Mouse (Mus musculus) lung, postnatal 0 days (tissue): ENCODE results near the gene Hhatl. TPM values are rescaled to one million over a fixed set of nuclear protein-coding genes. Genes with fewer than 3 reads are reported as not detected.

Experiments
- ATAC-seq: fragments of 200-750 bp; cut with Nextera tagmentation; 2 replicates; pipeline ENCODE4 v1.8.0; 2017; ENCODE audit warnings: moderate library complexity
- DNase-seq: peaks from one replicate; pipeline ENCODE4 v3.0.0-alpha.2; 2016; ENCODE audit warnings: low spot score
- H3K27ac ChIP-seq: fragments of 300-500 bp; sonication (generic); 2 replicates; pipeline ENCODE4 v1.5.1; 2014; ENCODE audit warnings: antibody characterized with exemption, mild to moderate bottlenecking, low read length, mixed read lengths
- H3K27me3 ChIP-seq: fragments of 300-500 bp; sonication (generic); replicated peaks from 2 replicates; pipeline ENCODE4 v1.6.1; 2014; ENCODE audit warnings: low read length, mixed read lengths; ENCODE audit not compliant: insufficient read depth
- H3K36me3 ChIP-seq: fragments of 300-500 bp; sonication (generic); 2 replicates; pipeline ENCODE4 v1.6.1; 2014; ENCODE audit warnings: low read length, mixed read lengths; ENCODE audit not compliant: insufficient read depth
- H3K4me1 ChIP-seq: fragments of 300-500 bp; sonication (generic); 2 replicates; pipeline ENCODE4 v1.6.1; 2014; ENCODE audit warnings: antibody characterized with exemption, low read depth, low read length, mixed read lengths; ENCODE audit not compliant: insufficient read depth
- H3K4me2 ChIP-seq: fragments of 300-500 bp; sonication (generic); replicated peaks from 2 replicates; pipeline ENCODE4 v1.6.1; 2014; ENCODE audit warnings: low read depth, mild to moderate bottlenecking, low read length, moderate library complexity, mixed read lengths
- H3K4me3 ChIP-seq: fragments of 300-500 bp; sonication (generic); 2 replicates; pipeline ENCODE4 v1.5.1; 2014; ENCODE audit warnings: low read depth, low read length
- H3K9ac ChIP-seq: fragments of 300-500 bp; sonication (generic); replicated peaks from 2 replicates; pipeline ENCODE4 v1.6.1; 2014; ENCODE audit warnings: low read depth, mild to moderate bottlenecking
- H3K9me3 ChIP-seq: fragments of 300-500 bp; sonication (generic); 2 replicates; pipeline ENCODE4 v1.6.1; 2016; ENCODE audit warnings: low read length, mixed read lengths
- CTCF ChIP-seq: IDR thresholded peaks from 2 replicates; pipeline ENCODE4 v1.5.1; 2016; ENCODE audit warnings: antibody characterized with exemption, mild to moderate bottlenecking
- EP300 ChIP-seq: IDR thresholded peaks from 2 replicates; pipeline ENCODE4 v1.6.1; 2016; ENCODE audit warnings: antibody characterized with exemption, mild to moderate bottlenecking, control low read depth
- WGBS: fragments of 180-500 bp; shearing (Covaris S2); extraction: QIAGEN DNeasy Blood & Tissue Kit; methylation state at CpG from one replicate; pipeline ENCODE4 v1.1.7; 2014; 5-methylcytosine and 5-hydroxymethylcytosine counted together
- polyA plus RNA-seq: library from polyadenylated mRNA; unstranded; fragments of >200 nt; fragmentation: Nextera tagmentation; extraction: Ambion mirVana; gene quantifications from 2 replicates; pipeline ENCODE4 v1.2.1, GENCODE M21; 2015

Hhatl gene
- polyA plus RNA-seq, 1 experiment from 2014 or later: 1.0 TPM

DNA sequence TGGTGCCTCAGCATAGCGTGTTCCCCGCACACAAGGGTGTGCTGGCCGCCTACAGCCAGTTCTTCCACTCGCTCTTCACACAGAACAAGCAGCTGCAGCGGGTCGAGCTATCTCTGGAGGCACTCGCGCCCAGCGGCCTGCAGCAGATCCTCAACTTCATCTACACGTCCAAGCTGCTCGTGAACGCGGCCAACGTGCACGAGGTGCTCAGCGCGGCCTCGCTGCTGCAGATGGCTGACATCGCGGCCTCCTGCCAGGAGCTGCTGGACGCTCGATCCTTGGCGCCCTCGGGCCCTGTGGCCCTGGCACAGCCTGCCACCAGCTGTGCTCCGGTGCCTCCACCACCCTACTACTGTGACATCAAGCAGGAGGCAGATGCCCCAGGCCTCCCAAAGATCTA is 29.5 kb downstream of the Hhatl start:
- Histone ChIP-seq H3K4me2 (no peak overlapping the region), H3K27me3 (no peaks in the 10 kb centered on the region), H3K9ac (no peak overlapping the region), H3K9me3 (no peaks in the 10 kb centered on the region), H3K36me3 (no peaks in the 10 kb centered on the region; the same call in 1 of the 2 replicates), H3K4me3 (no peak overlapping the region), H3K27ac (no peak overlapping the region), H3K4me1 (no peaks in the 10 kb centered on the region)
- DNase-seq (no peak), ATAC-seq (no peak)
- no peak for TF ChIP-seq EP300
- no peak for TF ChIP-seq CTCF
- 87% methylated on average over 18 of the region's 25 CpGs for WGBS

- no peak overlapping the region for H3K4me2 ChIP-seq
- no peaks in the 10 kb centered on the region for H3K27me3 ChIP-seq
- no peaks in the 10 kb centered on the region for H3K4me1 ChIP-seq
- TF ChIP-seq CTCF: no peak
- no peak for TF ChIP-seq EP300
- no peaks in the 10 kb centered on the region; the same call in 1 of the 2 replicates for H3K36me3 ChIP-seq
- 86% methylated on average over 10 of the region's 10 CpGs for WGBS
- no peak for DNase-seq
- ATAC-seq: no peak
- no peak overlapping the region for H3K27ac ChIP-seq
- H3K9ac ChIP-seq: no peak overlapping the region
- H3K4me3 ChIP-seq: no peak overlapping the region
- H3K9me3 ChIP-seq: no peaks in the 10 kb centered on the region
Observed at GRCm38 (mm10) chr9:121762248-121762647, 30.1 kb downstream of the Hhatl start.

DNA sequence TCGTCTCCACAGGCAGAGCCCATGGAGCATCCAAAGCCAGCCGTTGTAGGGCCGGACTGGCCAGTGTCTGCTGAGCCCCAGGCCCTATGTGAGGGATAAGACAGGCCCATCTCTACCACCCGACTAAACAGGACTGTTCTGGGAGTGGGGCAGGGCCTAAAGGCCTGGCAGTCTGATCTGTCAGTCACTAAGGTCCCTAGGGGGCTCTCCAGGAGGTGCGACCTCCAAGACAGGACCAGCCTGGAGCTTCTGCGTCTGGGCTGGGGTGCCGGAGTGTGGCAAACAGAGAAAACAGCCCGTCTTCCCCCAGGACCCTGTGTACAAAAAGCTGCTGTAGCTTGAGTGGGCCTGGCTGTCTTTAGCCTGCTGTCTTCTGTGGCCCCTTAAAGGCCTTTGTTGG is 30.5 kb downstream of the Hhatl start:
- peaks cover 2% of the 10 kb centered on the region; the same call in 1 of the 2 replicates for H3K36me3 ChIP-seq
- no peaks in the 10 kb centered on the region for H3K9me3 ChIP-seq
- no peak overlapping the region for H3K9ac ChIP-seq
- no peaks in the 10 kb centered on the region for H3K27me3 ChIP-seq
- DNase-seq (no peak), ATAC-seq (no peak)
- H3K4me1 ChIP-seq: no peaks in the 10 kb centered on the region
- no peak overlapping the region for H3K4me3 ChIP-seq
- TF ChIP-seq EP300 (no peak), CTCF (no peak)
- WGBS: 71% methylated on average over 8 of the region's 8 CpGs
- no peak overlapping the region for H3K27ac ChIP-seq
- H3K4me2 ChIP-seq: no peak overlapping the region

GRCm38 (mm10) chr9:121761091-121761665 is 31.1 kb downstream of the Hhatl start:
- H3K4me1 ChIP-seq: no peaks in the 10 kb centered on the region
- DNase-seq (peak; percentile 25), ATAC-seq (no peak)
- H3K27ac ChIP-seq: no peak overlapping the region
- TF ChIP-seq EP300: no peak
- no peak for TF ChIP-seq CTCF
- peaks cover 4% of the 10 kb centered on the region; the same call in 1 of the 2 replicates for H3K36me3 ChIP-seq
- no peak overlapping the region for H3K4me2 ChIP-seq
- H3K27me3 ChIP-seq: no peaks in the 10 kb centered on the region
- WGBS: 60% methylated on average over 10 of the region's 10 CpGs
- 0 out of 2 replicates have a peak overlapping the region, but pooled peaks have one; percentile 77 for H3K4me3 ChIP-seq
- no peak overlapping the region for H3K9ac ChIP-seq
- no peaks in the 10 kb centered on the region for H3K9me3 ChIP-seq

DNA sequence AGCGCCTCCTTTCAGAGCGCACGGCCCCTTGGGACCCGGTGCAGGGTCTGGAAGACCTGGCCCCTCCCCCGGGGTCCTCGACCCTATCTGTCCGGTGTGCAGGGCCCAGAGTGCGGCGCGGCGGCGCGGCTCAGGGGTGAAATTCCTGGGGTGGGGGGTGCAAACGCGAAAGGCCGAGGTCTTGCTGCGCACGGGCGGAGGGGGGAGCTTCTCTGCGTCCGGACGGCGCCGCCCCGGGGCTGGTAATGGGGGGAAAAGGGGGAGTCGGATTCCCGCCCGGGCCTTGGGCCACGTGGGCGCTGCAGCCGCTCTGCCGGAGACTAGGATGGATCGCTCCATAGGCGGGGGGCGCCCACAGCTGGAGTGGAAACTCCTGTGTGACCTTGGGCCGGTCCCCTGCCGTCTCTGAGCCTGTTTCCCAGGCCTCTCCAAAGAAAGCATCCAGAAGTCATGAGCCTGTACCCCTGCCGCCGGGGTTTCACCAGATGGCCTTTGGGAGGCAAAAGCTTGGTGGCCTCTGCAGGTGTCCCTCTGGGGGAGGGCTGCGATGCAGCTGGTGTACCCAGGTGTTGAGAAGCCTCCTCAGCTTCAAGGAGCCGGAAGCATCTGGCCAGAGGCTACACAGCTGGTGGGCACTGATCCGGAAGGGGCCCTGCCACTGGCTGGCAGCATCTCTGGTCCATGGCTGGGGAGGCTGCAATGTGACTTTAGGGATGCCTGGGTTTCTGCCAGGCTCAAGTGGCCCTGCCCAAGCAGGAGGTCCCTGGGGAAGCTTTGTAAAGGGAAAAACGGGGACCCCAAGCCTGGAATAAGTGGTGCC is 31.8 kb downstream of the Hhatl start:
- peak overlapping the region; percentile 86 for H3K9ac ChIP-seq
- H3K9me3 ChIP-seq: no peaks in the 10 kb centered on the region
- DNase-seq (peak; percentile 88), ATAC-seq (peak; percentile 78)
- TF ChIP-seq CTCF (no peak), EP300 (no peak)
- H3K27ac ChIP-seq: peak overlapping the region; percentile 84
- H3K27me3 ChIP-seq: no peaks in the 10 kb centered on the region
- H3K4me2 ChIP-seq: peak overlapping the region; percentile 99
- peak overlapping the region; percentile 77 for H3K4me3 ChIP-seq
- peaks cover 4% of the 10 kb centered on the region for H3K36me3 ChIP-seq
- 3% methylated on average over 34 of the region's 43 CpGs for WGBS
- H3K4me1 ChIP-seq: no peaks in the 10 kb centered on the region
